Mouse (Mus musculus) c-Kit-positive CD71-negative TER-119-negative erythroid progenitor cells, embryonic 14.5 days (primary cell): ENCODE measurements at regions not wholly inside any gene's neighbourhood (a gene's known extent, or its start where the extent isn't known, plus 50 kb on each side); places are given as distances from the start of the nearest gene placed in this dataset.
A peak's percentile ranks its signal among the peaks of the same experiment; 100 is the strongest.

Experiments used
- DNase-seq: peaks from one replicate; pipeline ENCODE4 v3.0.0-alpha.2; 2013; ENCODE audit warnings: low read depth

- DNase-seq, result no peak
Observed at GRCm38 (mm10) chr5:83533901-83534300, 178.9 kb upstream of the Tecrl start.

- no peak for DNase-seq
Observed at GRCm38 (mm10) chr5:83518661-83519060, 163.7 kb upstream of the Tecrl start.

GRCm38 (mm10) chr5:83484135-83484534, 129.1 kb upstream of the Tecrl start:
- DNase-seq, result peak; percentile 9

GRCm38 (mm10) chr5:83440259-83440658, 85.3 kb upstream of the Tecrl start:
- DNase-seq, result peak; percentile 7

- no peak for DNase-seq
Observed at GRCm38 (mm10) chr5:83436510-83436909, 81.5 kb upstream of the Tecrl start.

- no peak for DNase-seq
Observed at GRCm38 (mm10) chr5:83421708-83422107, 66.7 kb upstream of the Tecrl start.

GRCm38 (mm10) chr5:83410221-83410620, 55.2 kb upstream of the Tecrl start:
- DNase-seq, result no peak

GRCm38 (mm10) chr5:83405266-83405954, 50.4 kb upstream of the Tecrl start:
- DNase-seq, result no peak
